Mouse (Mus musculus): ENCODE data around the gene Socs3. TPM values are rescaled to one million over a fixed set of nuclear protein-coding genes. Genes with fewer than 3 reads are reported as not detected.

Gene Socs3
- 3.4 and 5.6 TPM in 2 replicates for polyA plus RNA-seq (2014; fragmentation: Nextera tagmentation; extraction: Ambion mirVana)

- Histone ChIP-seq H3K4me2 (replicated peaks; ENCODE audit: low read depth, low read length) (peak within 1 kb of the TSS; percentile 97), H3K9ac (ENCODE audit: low read depth, low read length) (peak within 1 kb of the TSS; percentile 84), H3K36me3 (ENCODE audit: control insufficient read depth, insufficient read depth, low read length) (no peaks in the 10 kb centered on the region), H3K4me3 (ENCODE audit: low read depth, low read length) (peak within 1 kb of the TSS; percentile 58), H3K27me3 (ENCODE audit: control insufficient read depth, insufficient read depth, low read length) (peaks cover 14% of the 10 kb centered on the region), H3K4me1 (replicated peaks; ENCODE audit: control insufficient read depth, insufficient read depth, low read length) (peaks cover 22% of the 10 kb centered on the region), H3K27ac (ENCODE audit: low read depth, low read length) (peak within 1 kb of the TSS; percentile 90), H3K9me3 (ENCODE audit: control insufficient read depth, low read length) (no peaks in the 10 kb centered on the region)
- DNase-seq (ENCODE audit: low spot score), result peak; percentile 98
- WGBS, result 11% methylated on average over 21 of the region's 21 CpGs
- ATAC-seq (ENCODE audit: low FRiP score), result peak; percentile 25
Measured at GRCm38 (mm10) chr11:117969945-117970872, at the start of gene Socs3. Gene Socs3, minus strand, starts transcription at chr11:117970047.

GRCm38 (mm10) chr11:118018328-118018727, 48.5 kb upstream of the Socs3 start:
- H3K4me2 ChIP-seq (replicated peaks; ENCODE audit: low read depth, low read length), result no peak overlapping the region
- H3K27me3 ChIP-seq (ENCODE audit: control insufficient read depth, insufficient read depth, low read length), result no peaks in the 10 kb centered on the region
- no peak overlapping the region for H3K9ac ChIP-seq (ENCODE audit: low read depth, low read length)
- no peak overlapping the region for H3K27ac ChIP-seq (ENCODE audit: low read depth, low read length)
- no peak overlapping the region for H3K4me3 ChIP-seq (ENCODE audit: low read depth, low read length)
- no peaks in the 10 kb centered on the region for H3K9me3 ChIP-seq (ENCODE audit: control insufficient read depth, low read length)
- no peak for ATAC-seq (ENCODE audit: low FRiP score)
- H3K36me3 ChIP-seq (ENCODE audit: control insufficient read depth, insufficient read depth, low read length), result no peaks in the 10 kb centered on the region
- H3K4me1 ChIP-seq (replicated peaks; ENCODE audit: control insufficient read depth, insufficient read depth, low read length), result no peaks in the 10 kb centered on the region
- 97% methylated on average over 4 of the region's 4 CpGs for WGBS
- DNase-seq (ENCODE audit: low spot score), result no peak

GRCm38 (mm10) chr11:118015381-118016145, 45.7 kb upstream of the Socs3 start:
- Histone ChIP-seq H3K4me3 (ENCODE audit: low read depth, low read length) (no peak overlapping the region), H3K36me3 (ENCODE audit: control insufficient read depth, insufficient read depth, low read length) (no peaks in the 10 kb centered on the region), H3K9me3 (ENCODE audit: control insufficient read depth, low read length) (no peaks in the 10 kb centered on the region), H3K4me2 (replicated peaks; ENCODE audit: low read depth, low read length) (no peak overlapping the region), H3K9ac (ENCODE audit: low read depth, low read length) (no peak overlapping the region), H3K4me1 (replicated peaks; ENCODE audit: control insufficient read depth, insufficient read depth, low read length) (no peaks in the 10 kb centered on the region), H3K27ac (ENCODE audit: low read depth, low read length) (no peak overlapping the region), H3K27me3 (ENCODE audit: control insufficient read depth, insufficient read depth, low read length) (no peaks in the 10 kb centered on the region)
- no peak for DNase-seq (ENCODE audit: low spot score)
- no peak for ATAC-seq (ENCODE audit: low FRiP score)
- 92% methylated on average over 8 of the region's 8 CpGs for WGBS

- Histone ChIP-seq H3K36me3 (ENCODE audit: control insufficient read depth, insufficient read depth, low read length) (no peaks in the 10 kb centered on the region), H3K4me1 (replicated peaks; ENCODE audit: control insufficient read depth, insufficient read depth, low read length) (no peaks in the 10 kb centered on the region; the same call in 1 of the 2 replicates), H3K27ac (ENCODE audit: low read depth, low read length) (no peak overlapping the region), H3K27me3 (ENCODE audit: control insufficient read depth, insufficient read depth, low read length) (no peaks in the 10 kb centered on the region), H3K9ac (ENCODE audit: low read depth, low read length) (no peak overlapping the region), H3K9me3 (ENCODE audit: control insufficient read depth, low read length) (no peaks in the 10 kb centered on the region), H3K4me3 (ENCODE audit: low read depth, low read length) (no peak overlapping the region), H3K4me2 (replicated peaks; ENCODE audit: low read depth, low read length) (no peak overlapping the region)
- no peak for ATAC-seq (ENCODE audit: low FRiP score)
- 88% methylated on average over 12 of the region's 12 CpGs for WGBS
- no peak for DNase-seq (ENCODE audit: low spot score)
Measured at GRCm38 (mm10) chr11:118014391-118014995, 44.6 kb upstream of the Socs3 start.

GRCm38 (mm10) chr11:118013339-118013738, 43.5 kb upstream of the Socs3 start:
- 65% methylated on average over 2 of the region's 2 CpGs for WGBS
- DNase-seq (ENCODE audit: low spot score) (no peak), ATAC-seq (ENCODE audit: low FRiP score) (no peak)
- H3K4me2 ChIP-seq (replicated peaks; ENCODE audit: low read depth, low read length), result no peak overlapping the region
- no peaks in the 10 kb centered on the region for H3K9me3 ChIP-seq (ENCODE audit: control insufficient read depth, low read length)
- H3K27ac ChIP-seq (ENCODE audit: low read depth, low read length), result no peak overlapping the region
- no peaks in the 10 kb centered on the region for H3K36me3 ChIP-seq (ENCODE audit: control insufficient read depth, insufficient read depth, low read length)
- no peaks in the 10 kb centered on the region; the same call in 1 of the 2 replicates for H3K4me1 ChIP-seq (replicated peaks; ENCODE audit: control insufficient read depth, insufficient read depth, low read length)
- no peak overlapping the region for H3K9ac ChIP-seq (ENCODE audit: low read depth, low read length)
- H3K4me3 ChIP-seq (ENCODE audit: low read depth, low read length), result no peak overlapping the region
- no peaks in the 10 kb centered on the region for H3K27me3 ChIP-seq (ENCODE audit: control insufficient read depth, insufficient read depth, low read length)

GRCm38 (mm10) chr11:118012595-118012994, 42.7 kb upstream of the Socs3 start:
- no peak overlapping the region for H3K4me3 ChIP-seq (ENCODE audit: low read depth, low read length)
- H3K9ac ChIP-seq (ENCODE audit: low read depth, low read length), result no peak overlapping the region
- H3K36me3 ChIP-seq (ENCODE audit: control insufficient read depth, insufficient read depth, low read length), result no peaks in the 10 kb centered on the region
- peaks cover under 1% of the 10 kb centered on the region; the same call in 1 of the 2 replicates for H3K4me1 ChIP-seq (replicated peaks; ENCODE audit: control insufficient read depth, insufficient read depth, low read length)
- H3K4me2 ChIP-seq (replicated peaks; ENCODE audit: low read depth, low read length), result no peak overlapping the region
- H3K9me3 ChIP-seq (ENCODE audit: control insufficient read depth, low read length), result no peaks in the 10 kb centered on the region
- H3K27me3 ChIP-seq (ENCODE audit: control insufficient read depth, insufficient read depth, low read length), result no peaks in the 10 kb centered on the region
- no peak overlapping the region for H3K27ac ChIP-seq (ENCODE audit: low read depth, low read length)
- WGBS, result 80% methylated on average over 1 of the region's 1 CpGs
- DNase-seq (ENCODE audit: low spot score) (no peak), ATAC-seq (ENCODE audit: low FRiP score) (no peak)

- ATAC-seq (ENCODE audit: low FRiP score) (no peak), DNase-seq (ENCODE audit: low spot score) (no peak)
- WGBS, result 63% methylated on average over 4 of the region's 4 CpGs
- H3K4me1 ChIP-seq (replicated peaks; ENCODE audit: control insufficient read depth, insufficient read depth, low read length), result peaks cover 2% of the 10 kb centered on the region; the same call in 1 of the 2 replicates
- no peak overlapping the region for H3K4me2 ChIP-seq (replicated peaks; ENCODE audit: low read depth, low read length)
- no peak overlapping the region for H3K27ac ChIP-seq (ENCODE audit: low read depth, low read length)
- no peak overlapping the region for H3K4me3 ChIP-seq (ENCODE audit: low read depth, low read length)
- no peaks in the 10 kb centered on the region for H3K27me3 ChIP-seq (ENCODE audit: control insufficient read depth, insufficient read depth, low read length)
- H3K9ac ChIP-seq (ENCODE audit: low read depth, low read length), result no peak overlapping the region
- peaks cover 3% of the 10 kb centered on the region; the same call in 1 of the 2 replicates for H3K36me3 ChIP-seq (ENCODE audit: control insufficient read depth, insufficient read depth, low read length)
- H3K9me3 ChIP-seq (ENCODE audit: control insufficient read depth, low read length), result no peaks in the 10 kb centered on the region
Measured at GRCm38 (mm10) chr11:118009865-118010571, 40.2 kb upstream of the Socs3 start.

GRCm38 (mm10) chr11:118008843-118009242, 39.0 kb upstream of the Socs3 start:
- WGBS, result 81% methylated on average over 8 of the region's 8 CpGs
- Histone ChIP-seq H3K9me3 (ENCODE audit: control insufficient read depth, low read length) (no peaks in the 10 kb centered on the region), H3K4me3 (ENCODE audit: low read depth, low read length) (no peak overlapping the region), H3K4me1 (replicated peaks; ENCODE audit: control insufficient read depth, insufficient read depth, low read length) (peaks cover 2% of the 10 kb centered on the region; the same call in 1 of the 2 replicates), H3K27me3 (ENCODE audit: control insufficient read depth, insufficient read depth, low read length) (no peaks in the 10 kb centered on the region), H3K36me3 (ENCODE audit: control insufficient read depth, insufficient read depth, low read length) (peaks cover 3% of the 10 kb centered on the region), H3K27ac (ENCODE audit: low read depth, low read length) (no peak overlapping the region), H3K9ac (ENCODE audit: low read depth, low read length) (no peak overlapping the region), H3K4me2 (replicated peaks; ENCODE audit: low read depth, low read length) (no peak overlapping the region)
- no peak for DNase-seq (ENCODE audit: low spot score)
- no peak for ATAC-seq (ENCODE audit: low FRiP score)

Data from hindbrain, embryonic 11.5 days (tissue).